Mouse (Mus musculus) cerebellum, postnatal 36 days (tissue): ENCODE measurements around the gene Ccdc169.

ENCODE experiments used
- DNase-seq, 2 experiments: peaks; one replicate each; pipeline ENCODE4 v3.0.0; 2021 to 2022; ENCODE audit warnings: mixed read lengths in 2 of 2

Gene Ccdc169

DNA sequence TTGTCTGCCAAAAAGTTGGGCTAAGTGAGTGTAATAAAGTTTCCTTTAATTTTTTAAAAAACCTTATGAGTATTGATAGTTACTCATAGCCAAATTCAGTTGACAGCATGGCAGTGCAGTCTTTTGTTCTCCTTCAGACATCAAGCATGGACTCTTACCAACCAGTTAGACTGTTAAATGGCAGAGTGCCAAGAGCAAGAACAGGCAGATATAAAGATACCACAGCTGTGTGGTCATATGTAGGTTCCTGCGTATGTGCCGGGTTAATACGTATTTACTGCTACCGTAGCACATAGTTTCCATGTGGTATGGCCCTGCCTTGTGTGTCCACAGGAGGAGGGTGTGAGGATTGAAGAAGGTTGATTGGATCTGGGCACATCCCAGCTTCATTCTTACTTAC is 14.1 kb upstream of the Ccdc169 start:
- DNase-seq, result no peak

DNA sequence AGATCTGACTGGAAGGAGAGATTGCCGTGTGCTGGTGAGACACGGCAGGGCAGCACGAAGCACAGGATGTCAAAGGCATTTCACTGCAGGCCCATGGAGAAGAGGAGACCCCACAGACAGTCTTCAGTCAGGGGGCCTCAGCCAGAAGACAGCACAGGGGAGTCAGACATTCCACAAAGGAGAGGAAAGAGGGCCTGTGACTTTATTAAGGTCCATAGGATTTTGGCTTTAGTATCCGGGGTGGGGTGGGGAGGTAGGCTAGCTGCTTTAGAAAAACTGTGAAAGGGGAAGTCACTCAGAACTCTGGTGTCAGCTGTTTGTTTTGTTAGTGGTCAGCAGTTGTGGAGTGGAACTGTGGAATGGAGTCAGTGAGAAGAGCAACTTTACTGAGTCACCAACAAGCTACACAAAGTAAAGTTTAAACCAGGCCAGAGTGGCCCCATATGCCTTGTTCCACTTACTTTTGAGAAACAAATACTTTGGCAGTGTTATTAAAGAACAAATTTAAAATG is 7.9 kb upstream of the Ccdc169 start:
- no peak for DNase-seq

DNA sequence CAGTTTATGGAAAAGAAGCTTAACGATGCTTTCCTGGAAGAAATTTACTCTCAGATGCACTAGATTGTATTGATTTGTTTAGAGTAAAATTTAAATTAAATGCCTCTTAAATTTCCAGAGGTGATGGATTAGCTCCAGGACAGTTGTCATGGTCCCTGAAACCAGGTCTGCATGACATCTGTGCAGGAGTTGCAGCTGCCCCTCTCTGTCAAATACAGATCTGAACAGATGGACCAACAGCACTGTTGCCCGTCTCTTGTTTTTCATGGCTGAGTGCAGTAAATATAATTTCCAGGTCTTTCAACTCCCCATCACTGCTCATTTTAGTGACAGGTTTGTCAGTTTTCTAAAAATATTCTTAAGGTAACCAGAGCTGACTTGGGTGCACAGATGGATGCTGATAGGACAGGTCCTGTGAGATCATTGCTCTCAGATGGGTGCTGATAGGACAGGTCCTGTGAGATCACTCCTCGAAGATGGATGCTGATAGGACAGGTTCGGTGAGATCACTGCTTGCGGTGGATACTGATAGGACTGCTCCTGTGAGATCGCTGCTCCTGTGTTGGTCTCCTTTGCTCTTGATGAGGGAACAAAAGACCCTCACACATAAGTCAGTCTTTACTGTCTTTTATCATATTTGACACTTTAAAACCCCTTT is 5.4 kb upstream of the Ccdc169 start:
- DNase-seq, result no peak

DNA sequence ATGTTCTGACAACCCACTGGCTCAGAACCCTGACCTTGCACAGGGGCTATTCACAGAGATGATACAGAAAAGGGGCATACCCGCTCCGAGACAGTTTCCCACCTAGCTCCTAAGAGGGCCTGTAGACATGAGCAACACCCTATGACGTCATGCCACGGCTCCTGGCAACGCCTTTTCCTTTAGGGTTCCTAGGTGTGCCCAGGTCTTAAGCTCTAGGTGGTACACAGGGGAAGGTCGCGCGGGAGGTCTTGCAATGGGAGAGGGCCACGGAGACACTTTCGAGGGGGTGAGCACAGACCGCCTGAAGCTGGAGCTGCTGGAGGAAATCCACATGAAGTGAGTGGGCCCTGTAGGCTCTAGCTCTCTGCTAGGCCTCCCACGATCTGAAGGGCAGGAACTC is 2.7 kb downstream of the Ccdc169 start:
- DNase-seq, result no peak

DNA sequence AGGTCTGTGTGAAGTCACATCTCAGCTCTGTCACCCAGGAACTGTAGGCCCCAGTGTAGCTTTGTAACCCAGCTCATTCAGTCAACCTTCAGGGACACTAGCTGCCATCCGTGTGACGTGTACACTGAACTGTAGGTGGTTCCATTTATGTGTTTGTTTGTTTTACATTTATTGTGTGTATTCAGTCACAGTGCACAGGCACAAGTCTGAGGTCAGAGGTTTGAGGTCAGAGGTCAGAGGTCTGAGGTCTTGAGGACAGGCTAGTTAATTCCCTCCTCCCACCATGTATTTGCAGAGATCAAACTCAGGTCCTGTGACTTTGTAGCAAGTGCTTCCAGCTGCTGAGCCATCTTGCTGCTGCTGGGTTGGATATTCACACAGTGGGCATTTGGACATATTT is 4.3 kb downstream of the Ccdc169 start:
- no peak for DNase-seq

DNA sequence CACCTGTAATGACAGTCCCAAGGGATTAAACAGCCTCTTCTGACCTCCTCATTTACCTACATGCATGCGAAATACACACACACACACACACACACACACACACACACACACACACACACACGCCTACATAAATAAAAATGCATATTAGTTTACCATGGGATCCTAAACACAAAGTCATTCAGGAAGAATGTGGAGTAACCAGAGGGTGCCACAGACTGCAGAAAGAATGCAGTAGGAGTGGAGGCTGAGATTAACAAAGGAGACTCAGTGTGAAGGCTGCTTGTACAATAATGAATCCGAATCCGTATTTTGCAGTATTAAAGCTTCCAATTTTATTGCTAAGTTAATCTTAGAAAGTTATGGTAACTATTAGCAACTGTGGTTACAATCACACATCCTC is 7.8 kb downstream of the Ccdc169 start:
- no peak for DNase-seq

DNA sequence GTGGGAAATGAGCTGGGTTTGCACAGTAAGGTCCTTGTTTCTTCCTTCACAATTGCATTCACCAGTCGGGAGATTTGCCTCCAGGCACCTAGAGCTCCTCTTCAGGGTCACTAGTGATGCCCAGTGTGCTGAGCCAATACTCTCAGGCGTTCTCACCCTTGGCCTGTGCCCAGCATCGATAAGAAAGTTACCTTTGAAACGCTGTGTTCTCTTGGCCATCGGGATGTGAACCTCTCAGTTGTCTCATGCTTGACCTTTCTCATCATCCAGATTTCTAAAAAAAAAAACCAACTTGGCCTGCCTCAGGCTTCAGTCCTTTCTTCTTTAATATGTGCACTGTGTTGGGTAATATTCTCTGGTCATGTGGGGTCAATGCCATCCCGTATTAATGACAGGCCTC is 9.3 kb downstream of the Ccdc169 start:
- DNase-seq, result no peak

DNA sequence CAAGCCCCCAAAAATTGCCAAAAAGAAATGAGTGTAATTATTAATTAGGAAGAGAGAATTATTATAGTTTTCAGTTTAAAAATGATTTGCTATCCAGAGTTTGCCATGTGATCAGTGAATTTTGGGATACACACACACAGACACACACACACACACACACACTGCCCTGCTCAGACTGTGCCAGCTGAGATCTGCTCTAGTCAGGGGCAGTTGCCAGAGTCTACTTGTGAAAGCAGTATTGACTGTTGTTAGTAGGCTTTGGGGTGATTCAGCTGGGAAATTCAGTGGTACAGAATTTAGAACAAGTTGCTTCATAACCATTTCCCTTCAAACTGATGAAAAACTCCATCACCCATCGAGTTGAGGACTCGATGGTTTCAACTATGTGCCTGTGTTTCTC is 10.0 kb downstream of the Ccdc169 start:
- DNase-seq, result no peak

DNA sequence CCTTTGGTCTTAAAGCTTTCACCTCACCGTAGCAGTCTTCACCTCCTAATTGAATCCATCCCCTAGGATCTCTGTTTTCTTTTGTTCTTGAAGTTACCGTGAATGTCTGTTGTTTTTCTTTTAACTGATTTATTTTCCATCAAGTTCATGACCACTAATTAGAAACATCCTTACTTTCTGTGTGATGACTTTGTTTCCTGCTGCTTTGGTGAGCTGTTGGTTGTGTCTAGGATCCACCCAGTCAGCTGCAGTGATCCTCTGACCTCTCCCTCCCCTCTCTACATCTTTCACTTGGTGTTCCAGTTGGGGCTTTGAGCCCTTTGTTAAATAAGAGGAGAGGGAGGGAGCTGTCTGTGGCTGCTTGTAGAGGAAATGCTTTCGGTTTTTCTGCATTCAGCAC is 11.0 kb downstream of the Ccdc169 start:
- DNase-seq, result no peak

DNA sequence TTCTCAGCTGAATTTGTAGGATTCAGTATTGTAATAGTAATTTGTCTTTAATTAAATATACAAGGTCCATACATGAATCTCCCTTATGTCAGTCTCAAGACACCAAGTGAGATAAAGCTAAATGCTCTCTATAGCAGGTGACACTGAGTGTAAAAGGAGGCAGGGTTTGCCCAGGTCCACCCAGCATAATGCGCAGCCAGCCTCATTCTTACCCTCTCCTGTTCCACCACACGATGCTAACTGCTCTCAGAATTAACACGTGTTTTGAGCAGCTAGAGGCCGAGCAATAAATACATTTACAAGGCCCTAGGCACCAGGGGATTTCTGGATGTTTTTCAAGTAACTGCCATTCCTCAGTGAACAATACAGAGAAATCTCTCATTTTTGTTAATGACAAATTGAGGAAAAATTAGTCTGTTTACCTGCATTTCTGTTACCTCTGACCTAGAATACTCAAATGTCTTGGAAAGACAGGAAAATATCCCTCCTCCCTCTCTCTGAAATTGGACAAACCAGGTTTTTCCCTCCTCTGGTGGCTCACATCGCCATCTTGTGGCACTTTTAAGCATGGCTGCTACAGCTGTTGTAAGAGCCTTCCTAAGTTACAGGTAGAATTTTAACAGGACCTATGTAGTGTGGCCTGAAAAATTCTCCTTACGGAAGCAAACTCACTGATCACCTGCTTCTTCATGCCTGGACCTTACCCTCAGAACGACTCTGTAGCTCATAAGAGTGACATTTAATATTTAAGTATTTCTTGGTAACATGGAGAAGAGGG is 14.7 kb downstream of the Ccdc169 start:
- DNase-seq, result peak; percentile 56 to 60

DNA sequence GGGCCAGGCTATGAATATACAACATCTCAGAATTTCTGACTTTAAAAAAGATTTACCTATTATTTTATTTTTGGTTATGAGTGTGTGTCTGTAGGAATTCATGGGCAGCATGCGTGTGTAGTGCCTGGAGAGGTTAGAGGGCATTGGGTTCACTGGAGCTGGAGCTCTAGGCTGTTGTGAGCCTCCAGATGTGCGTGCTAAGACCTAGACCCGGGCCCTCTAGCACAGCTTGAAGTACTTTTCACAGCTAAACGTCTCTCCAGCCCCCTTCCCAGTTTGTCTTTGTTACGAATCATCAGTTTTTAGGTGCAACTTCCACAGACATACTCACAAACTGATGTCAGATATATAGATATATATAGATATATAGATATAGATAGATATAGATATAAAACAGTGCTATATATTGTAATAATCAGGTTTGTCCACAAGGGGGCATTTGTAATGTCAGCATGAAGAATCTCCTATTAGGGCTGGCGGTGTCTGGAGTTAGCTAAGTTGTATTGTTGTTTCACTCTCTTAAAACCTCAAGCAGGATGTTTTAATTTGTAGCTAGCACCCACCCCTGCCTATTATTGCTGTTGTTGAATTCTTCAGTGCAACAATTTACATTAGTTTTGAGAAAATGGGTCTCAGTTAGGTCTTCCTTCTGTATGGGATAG is 15.7 kb downstream of the Ccdc169 start:
- no peak for DNase-seq

DNA sequence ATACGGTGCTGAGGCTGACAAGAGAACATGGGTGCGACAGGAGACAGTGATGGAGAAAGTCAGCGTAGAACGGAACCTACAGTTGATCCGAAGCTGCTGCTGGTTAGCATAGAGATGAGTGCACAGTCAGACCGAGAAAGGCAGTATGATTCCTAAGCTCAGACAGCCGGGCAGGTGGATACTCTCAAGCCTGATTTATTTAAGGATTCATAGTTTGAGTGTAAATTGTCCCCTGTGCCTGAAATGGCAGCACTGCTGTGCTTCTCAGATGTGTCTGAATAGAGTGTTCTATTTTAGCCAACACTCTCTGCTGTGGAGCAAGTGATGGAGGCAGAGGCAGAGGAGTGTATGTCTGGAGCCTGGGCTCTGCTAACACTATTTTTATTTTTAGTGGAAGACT is 17.0 kb downstream of the Ccdc169 start:
- DNase-seq, result no peak

DNA sequence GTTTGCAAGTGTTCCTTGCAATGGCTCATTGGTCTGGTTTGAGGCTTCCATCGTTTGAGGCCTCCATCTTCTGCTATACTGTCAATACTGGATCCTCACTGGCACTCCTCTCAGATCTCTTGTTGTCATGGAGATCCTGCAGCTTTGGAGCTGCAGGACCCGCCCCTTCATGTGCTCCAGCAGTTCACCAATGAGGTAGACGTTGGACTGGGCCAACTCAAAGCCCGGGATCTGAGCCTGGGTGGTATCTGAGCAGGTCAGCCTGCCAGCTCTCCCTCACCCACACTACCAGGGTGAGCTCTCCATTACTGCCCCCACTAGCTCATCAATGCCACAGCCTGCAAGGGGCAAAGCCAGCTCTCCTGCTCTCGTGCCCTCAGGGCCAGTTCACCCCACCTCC is 20.3 kb downstream of the Ccdc169 start:
- no peak for DNase-seq

DNA sequence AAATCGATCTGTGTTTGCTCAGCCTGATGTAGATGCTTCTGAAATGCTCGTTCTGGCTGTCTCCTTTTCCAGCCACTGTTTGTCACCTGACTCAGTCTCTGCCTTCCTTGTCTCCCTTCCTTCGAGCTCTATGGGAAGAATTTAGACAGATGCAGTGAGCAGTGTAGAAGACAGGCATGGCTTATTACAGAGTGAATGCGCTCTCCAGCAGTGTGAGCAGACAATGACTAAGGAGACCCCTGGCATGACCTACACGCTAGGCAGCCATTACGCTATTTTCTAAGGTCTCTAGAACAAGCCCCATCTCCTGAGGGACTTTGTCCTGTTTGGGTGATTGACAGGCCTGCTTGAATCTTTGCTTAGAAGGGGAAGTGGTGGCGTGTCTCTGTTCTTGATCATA is 24.0 kb downstream of the Ccdc169 start:
- DNase-seq, result no peak

DNA sequence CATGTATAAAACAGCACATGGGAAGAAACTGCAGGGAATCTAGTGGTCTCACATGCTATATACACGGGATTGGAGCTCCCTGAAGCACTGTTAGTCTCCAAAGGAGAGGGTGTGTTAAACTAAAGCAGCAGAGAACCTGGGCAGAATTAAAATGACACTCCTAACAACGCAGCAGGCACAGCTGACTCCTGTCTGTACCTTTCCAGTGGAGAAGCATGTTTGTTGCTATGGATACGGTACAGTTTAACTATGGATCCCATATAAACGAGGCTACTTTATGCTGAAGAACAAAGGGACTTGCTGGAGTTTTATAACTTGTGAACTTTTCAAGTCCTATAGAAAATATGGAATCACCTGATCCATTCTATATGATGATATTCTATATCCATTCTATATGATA is 26.4 kb downstream of the Ccdc169 start:
- no peak for DNase-seq

DNA sequence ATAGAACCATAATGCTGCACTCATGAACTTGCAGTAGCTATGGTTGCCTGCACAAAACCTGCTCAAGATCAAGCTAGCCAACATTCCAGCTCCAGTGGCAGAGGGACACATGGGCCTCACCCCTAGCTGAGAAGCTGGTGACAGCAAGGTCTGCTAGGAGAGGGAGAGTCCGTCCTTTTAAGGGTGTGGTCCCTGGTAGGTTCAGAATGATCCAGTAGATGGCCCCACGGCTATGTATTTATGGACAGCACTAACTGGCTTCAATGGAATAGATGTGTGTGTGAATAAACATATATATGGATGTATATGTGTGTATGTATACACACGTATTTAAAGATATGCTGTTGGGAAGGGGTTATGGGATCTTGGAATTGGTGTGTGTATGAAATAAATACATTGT is 35.3 kb downstream of the Ccdc169 start:
- no peak for DNase-seq

DNA sequence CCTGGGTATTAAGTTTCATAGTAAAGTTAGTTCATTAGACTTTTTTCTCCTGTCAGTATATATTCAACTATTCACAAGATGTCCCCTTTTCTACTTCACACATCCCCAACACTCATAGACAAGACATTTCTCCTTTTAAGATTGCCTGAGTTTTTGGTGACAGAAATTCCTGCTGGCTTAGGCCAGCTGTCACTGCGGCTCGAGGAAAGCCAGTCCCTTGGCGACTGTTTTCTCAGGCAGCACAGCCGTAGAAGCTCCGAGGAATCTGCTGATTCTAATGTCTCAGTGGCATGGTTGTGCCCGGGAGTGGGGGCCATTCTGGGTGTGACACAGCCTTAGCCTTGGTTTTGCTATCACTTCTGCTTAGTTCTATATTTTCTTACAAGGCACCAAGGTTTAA is 40.1 kb downstream of the Ccdc169 start:
- DNase-seq, result no peak

DNA sequence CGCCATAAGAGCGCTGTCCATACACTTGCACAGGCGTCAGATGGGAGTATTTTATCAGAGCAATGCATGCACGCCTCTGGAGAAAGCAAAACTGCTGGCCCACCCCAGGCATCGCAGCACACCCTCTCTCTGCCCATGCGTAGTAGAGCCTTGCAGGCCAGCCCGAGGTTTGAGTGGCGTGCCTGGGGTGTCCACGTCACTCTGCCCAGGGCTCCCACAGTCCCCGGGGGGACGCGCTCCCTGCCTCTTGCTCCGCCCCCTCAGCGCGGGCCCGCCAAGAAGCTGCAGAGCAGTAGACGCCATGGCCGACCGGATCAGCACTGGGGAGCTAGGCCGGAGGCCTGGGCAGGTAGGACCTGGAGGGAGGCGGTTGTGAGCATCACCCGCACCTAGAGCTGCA is 44.6 kb downstream of the Ccdc169 start, which contains the start of gene Sohlh2:
Sohlh2 (plus strand) TSS at position 263 of the 400 bp plus-strand sequence.
- DNase-seq, result no peak

DNA sequence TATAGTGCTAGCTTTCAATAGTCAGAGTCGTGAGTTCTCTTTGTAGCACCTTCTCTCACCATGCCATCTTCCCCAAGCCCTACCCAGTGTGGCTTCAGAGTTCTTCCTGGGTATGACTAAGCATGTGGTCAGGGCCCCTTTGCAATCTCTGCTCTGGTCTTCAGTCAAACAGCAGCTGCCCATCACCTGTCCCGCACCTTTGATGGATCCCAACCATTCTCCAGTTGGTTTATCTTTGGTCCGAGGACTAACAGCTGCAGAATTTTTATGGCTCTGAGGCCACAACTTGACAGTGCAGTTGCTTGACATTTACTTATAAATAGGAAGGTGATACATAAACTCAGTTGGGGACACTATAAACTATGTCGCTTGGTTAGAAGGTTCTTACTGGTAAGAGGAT is 54.5 kb downstream of the Ccdc169 start:
- DNase-seq, result no peak

DNA sequence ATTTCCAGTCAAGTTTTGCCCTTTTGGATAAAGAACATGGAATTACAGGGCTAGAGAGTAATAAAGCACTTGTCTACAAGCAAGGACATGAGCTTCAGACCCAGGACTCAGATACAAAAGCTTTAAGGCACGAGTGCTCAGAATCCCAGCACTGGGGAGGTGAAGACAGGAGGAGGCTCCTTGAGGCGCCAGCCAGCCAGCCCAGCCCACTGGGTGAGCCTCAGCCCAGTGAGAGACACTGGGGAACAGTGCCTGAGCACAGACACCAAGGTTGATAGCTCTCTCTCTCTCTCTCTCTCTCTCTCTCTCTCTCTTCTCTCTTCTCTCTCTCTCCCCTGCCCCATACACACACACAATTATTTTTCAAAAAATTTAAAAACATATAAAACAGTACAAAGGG is 56.2 kb downstream of the Ccdc169 start:
- no peak for DNase-seq

DNA sequence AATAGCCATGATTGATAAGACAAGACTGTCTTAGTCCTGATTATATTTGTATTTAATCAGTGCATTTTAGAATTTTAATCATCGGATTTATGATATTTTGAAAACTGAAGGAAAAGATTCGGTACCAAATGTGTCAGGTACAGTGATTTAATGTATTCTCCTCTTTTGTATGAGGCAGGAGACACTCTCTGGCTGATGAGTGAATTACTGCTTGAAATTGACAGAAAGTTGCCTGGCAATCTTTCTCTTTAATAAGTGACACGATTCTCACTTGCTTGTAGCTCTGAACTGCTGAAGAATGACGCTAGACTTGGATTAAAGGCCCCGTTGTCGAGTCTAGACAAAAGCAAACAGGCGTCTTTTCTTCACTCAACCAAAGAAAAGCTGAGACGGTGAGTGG is 57.7 kb downstream of the Ccdc169 start:
- no peak for DNase-seq

DNA sequence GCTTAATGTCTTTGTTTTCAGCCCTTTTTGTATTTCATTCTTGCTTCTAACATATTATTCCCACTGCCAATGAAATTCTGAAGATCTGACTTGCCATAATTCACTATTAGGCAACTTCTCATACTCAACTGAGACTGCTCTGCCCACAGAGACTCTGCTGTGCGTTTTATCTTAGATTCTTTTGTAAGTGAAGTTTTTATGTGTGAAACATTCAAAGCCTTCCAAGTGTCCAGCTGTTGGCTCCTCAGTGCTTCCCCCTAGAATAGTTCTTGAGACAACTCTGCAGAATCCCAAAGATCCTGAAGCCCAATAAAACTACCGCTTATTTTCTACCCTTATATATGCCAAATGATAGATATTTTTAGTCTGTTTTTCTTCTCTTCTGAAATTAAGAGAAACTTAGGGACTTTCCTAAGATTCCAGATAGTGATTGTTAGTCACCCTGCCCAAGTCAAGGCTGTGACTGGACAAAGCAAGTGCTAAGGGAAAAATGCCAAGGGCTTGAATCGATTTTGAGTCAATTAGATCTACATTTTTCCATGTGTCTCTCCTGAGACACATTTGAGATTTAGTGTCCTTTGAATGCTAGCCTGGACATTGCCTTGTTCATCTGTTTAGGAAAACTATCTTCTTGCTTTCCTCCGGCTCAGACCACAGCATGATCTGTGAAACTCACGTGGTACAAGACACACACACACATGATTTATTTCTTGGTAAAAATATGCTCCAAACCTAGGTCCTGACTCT is 58.6 kb downstream of the Ccdc169 start:
- no peak for DNase-seq

DNA sequence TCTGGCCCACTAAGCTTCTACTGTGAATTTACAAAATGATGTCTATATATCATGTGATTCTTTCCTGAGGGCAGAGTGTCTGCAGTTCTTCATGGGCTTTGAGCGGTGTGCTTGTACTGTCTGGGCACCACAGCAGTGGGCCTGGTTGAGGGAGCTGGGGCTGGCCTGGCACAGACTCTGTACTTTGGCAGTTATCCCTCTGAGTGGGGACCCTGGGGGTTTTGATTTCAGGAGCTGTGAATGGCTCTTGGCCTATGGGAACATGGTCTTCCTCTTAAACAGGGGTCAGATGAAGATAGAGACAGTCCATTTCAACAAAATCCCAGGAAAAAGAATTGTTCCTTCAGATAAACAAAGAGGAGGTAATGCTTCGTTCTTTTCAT is 59.2 kb downstream of the Ccdc169 start:
- DNase-seq, result no peak
